Mouse (Mus musculus) ovary, postnatal 10 days (tissue): ENCODE data around the gene Olfr25.

ENCODE experiments used
- DNase-seq: peaks from one replicate; pipeline ENCODE4 v3.0.0; 2022; ENCODE audit warnings: low spot score

The Olfr25 gene

GRCm38 (mm10) chr9:38328760-38329159 is at the start of gene Olfr25:
Gene Olfr25 (plus strand): TSS chr9:38329060.
- no peak for DNase-seq

GRCm38 (mm10) chr9:38290807-38291206 is 38.1 kb upstream of the Olfr25 start, which contains the start of gene Olfr896-ps1:
Gene Olfr896-ps1 (plus strand): TSS chr9:38291107.
- DNase-seq, result no peak

GRCm38 (mm10) chr9:38348111-38348510 is 19.3 kb downstream of the Olfr25 start, which contains the start of gene Olfr898:
Gene Olfr898 (plus strand): TSS chr9:38348411.
- no peak for DNase-seq

GRCm38 (mm10) chr9:38366596-38366995 is 37.7 kb downstream of the Olfr25 start, which contains the start of gene Olfr250:
Gene Olfr250 (plus strand): TSS chr9:38366896.
- DNase-seq, result no peak

GRCm38 (mm10) chr9:38376786-38377185 is 47.9 kb downstream of the Olfr25 start, which contains the start of gene Olfr251:
Gene Olfr251 (plus strand): TSS chr9:38377086.
- DNase-seq, result no peak
